Mouse (Mus musculus) left cerebral cortex, postnatal 10 days (tissue): ENCODE data around the gene Dbi. TPM values are rescaled to one million over a fixed set of nuclear protein-coding genes. Genes with fewer than 3 reads are reported as not detected.

Experiments
- DNase-seq, 2 experiments: peaks; one replicate each; pipeline ENCODE4 v3.0.0; 2021 to 2022; ENCODE audit warnings: low spot score in 2 of 2, mixed read lengths in 1 of 2; ENCODE audit errors: extremely low spot score in 1 of 2
- intact Hi-C: fragments of 180-260 bp; cut with DNase I; formaldehyde crosslinking; loops from one replicate; pipeline ENCODE4 v1.15.1; 2025
- total RNA-seq, 2 experiments: library from RNA; stranded (reverse); gene quantifications; 2 replicates each; pipeline ENCODE4 v1.2.3; 2021

Dbi gene
- total RNA-seq: 100 to 1,000 TPM; 343 to 360 TPM

GRCm38 (mm10) chr1:120120969-120121811 is at the start of gene Dbi, which contains the start of gene 3110009E18Rik:
Gene Dbi, minus strand, starts transcription at chr1:120121078.
Gene 3110009E18Rik, plus strand, starts transcription at chr1:120121187.
- peak; percentile 98 to 99 for DNase-seq
- intact Hi-C loops: no loop called here

- DNase-seq: no peak
- intact Hi-C loops: no loop called here
Measured at GRCm38 (mm10) chr1:120170307-120170706, 49.4 kb upstream of the Dbi start.

GRCm38 (mm10) chr1:120168674-120169073 is 47.8 kb upstream of the Dbi start:
- intact Hi-C loops: no loop called here
- no peak for DNase-seq

GRCm38 (mm10) chr1:120168016-120168415 is 47.1 kb upstream of the Dbi start:
- DNase-seq: no peak
- intact Hi-C loops: no loop called here

- intact Hi-C loops: no loop called here
- no peak for DNase-seq
Measured at GRCm38 (mm10) chr1:120162616-120163015, 41.7 kb upstream of the Dbi start.

GRCm38 (mm10) chr1:120161502-120161901 is 40.6 kb upstream of the Dbi start:
- intact Hi-C loops: no loop called here
- no peak for DNase-seq

GRCm38 (mm10) chr1:120158474-120159127 is 37.7 kb upstream of the Dbi start:
- no peak for DNase-seq
- intact Hi-C loops: no loop called here

- intact Hi-C loops: no loop called here
- DNase-seq: no peak
Measured at GRCm38 (mm10) chr1:120155325-120155724, 34.4 kb upstream of the Dbi start.

GRCm38 (mm10) chr1:120154232-120154631 is 33.4 kb upstream of the Dbi start:
- intact Hi-C loops: no loop called here
- DNase-seq: peak in 1 of 2 experiments; percentile 39

GRCm38 (mm10) chr1:120146994-120147393 is 26.1 kb upstream of the Dbi start:
- no peak for DNase-seq
- intact Hi-C loops: loop anchor here (5.0 kb wide), 1 partner anchor 45 kb away; no protein-coding TSS in a partner anchor

GRCm38 (mm10) chr1:120145527-120146216 is 24.8 kb upstream of the Dbi start:
- DNase-seq: no peak
- intact Hi-C loops: loop anchor here (5.0 kb wide), 1 partner anchor 43 kb away; no protein-coding TSS in a partner anchor

GRCm38 (mm10) chr1:120142551-120142950 is 21.7 kb upstream of the Dbi start:
- peak in 1 of 2 experiments; percentile 53 for DNase-seq
- intact Hi-C loops: no loop called here

- no peak for DNase-seq
- intact Hi-C loops: no loop called here
Measured at GRCm38 (mm10) chr1:120140144-120140693, 19.3 kb upstream of the Dbi start.

GRCm38 (mm10) chr1:120138923-120139540 is 18.2 kb upstream of the Dbi start:
- no peak for DNase-seq
- intact Hi-C loops: no loop called here

- no peak for DNase-seq
Measured at GRCm38 (mm10) chr1:120135934-120136786, 15.3 kb upstream of the Dbi start.

GRCm38 (mm10) chr1:120132376-120132775 is 11.5 kb upstream of the Dbi start:
- intact Hi-C loops: no loop called here
- no peak for DNase-seq

More at GRCm38 (mm10) chr1:120135934-120136786, 15.3 kb upstream of the Dbi start:
- intact Hi-C loops: no loop called here

GRCm38 (mm10) chr1:120126318-120126717 is 5.4 kb upstream of the Dbi start:
- intact Hi-C loops: no loop called here
- DNase-seq: no peak

GRCm38 (mm10) chr1:120125471-120125870 is 4.6 kb upstream of the Dbi start:
- DNase-seq: no peak
- intact Hi-C loops: no loop called here
